Mouse (Mus musculus): Measurements from ENCODE around the gene Igsf8. TPM values are rescaled to one million over a fixed set of nuclear protein-coding genes. Genes with fewer than 3 reads are reported as not detected.

The Igsf8 gene
- polyA plus RNA-seq (2017; shearing (Covaris generic)) = 26.3 TPM

GRCm38 (mm10) chr1:172261477-172262078, at the start of gene Igsf8:
Gene Igsf8, plus strand, starts transcription at chr1:172261641.

GRCm38 (mm10) chr1:172219451-172220406, 41.7 kb upstream of the Igsf8 start, which contains the start of gene Casq1:
Gene Casq1, minus strand, starts transcription at chr1:172219868.

GRCm38 (mm10) chr1:172258314-172258713, 3.1 kb upstream of the Igsf8 start, which contains the start of gene Atp1a4:
Gene Atp1a4, minus strand, starts transcription at chr1:172258414.

GRCm38 (mm10) chr1:172297611-172298537, 36.4 kb downstream of the Igsf8 start, which contains the start of gene Atp1a2:
Gene Atp1a2, minus strand, starts transcription at chr1:172298064.

GRCm38 (mm10) chr1:172329131-172329530, 67.7 kb downstream of the Igsf8 start, which contains the start of gene Kcnj9:
Gene Kcnj9, minus strand, starts transcription at chr1:172329318.

GRCm38 (mm10) chr1:172340729-172341321, 79.4 kb downstream of the Igsf8 start, which contains the start of gene Kcnj10:
Gene Kcnj10, plus strand, starts transcription at chr1:172341210.

Other genes with a start within 250 kb of the Igsf8 start
- gene Vangl2, start 233.2 kb upstream of the Igsf8 start, polyA plus RNA-seq (2017; shearing (Covaris generic)) = 2.2 TPM
- not detected for gene Nhlh1, start 204.1 kb upstream of the Igsf8 start, polyA plus RNA-seq (2017; shearing (Covaris generic))
- 258 TPM for gene Copa, start 179.1 kb upstream of the Igsf8 start, polyA plus RNA-seq (2017; shearing (Covaris generic))
- 165 TPM for gene Ncstn, start 178.8 kb upstream of the Igsf8 start, polyA plus RNA-seq (2017; shearing (Covaris generic))
- gene Pex19, start 134.9 kb upstream of the Igsf8 start, polyA plus RNA-seq (2017; shearing (Covaris generic)) = 66.5 TPM
- gene Dcaf8, start 113.6 kb upstream of the Igsf8 start, polyA plus RNA-seq (2017; shearing (Covaris generic)) = 183 TPM
- gene Pea15a, start 54.8 kb upstream of the Igsf8 start, polyA plus RNA-seq (2017; shearing (Covaris generic)) = 80.0 TPM
- 0.15 TPM for gene Casq1, start 41.8 kb upstream of the Igsf8 start, polyA plus RNA-seq (2017; shearing (Covaris generic))
- gene Atp1a4, start 3.2 kb upstream of the Igsf8 start, polyA plus RNA-seq (2017; shearing (Covaris generic)) = not detected
- 0.22 TPM for gene Atp1a2, start 36.4 kb downstream of the Igsf8 start, polyA plus RNA-seq (2017; shearing (Covaris generic))
- not detected for gene Kcnj9, start 67.7 kb downstream of the Igsf8 start, polyA plus RNA-seq (2017; shearing (Covaris generic))
- not detected for gene Kcnj10, start 79.6 kb downstream of the Igsf8 start, polyA plus RNA-seq (2017; shearing (Covaris generic))
- 9.3 TPM for gene Pigm, start 114.9 kb downstream of the Igsf8 start, polyA plus RNA-seq (2017; shearing (Covaris generic))
- gene Slamf9, start 213.7 kb downstream of the Igsf8 start, polyA plus RNA-seq (2017; shearing (Covaris generic)) = not detected
- gene Igsf9, start 220.1 kb downstream of the Igsf8 start, polyA plus RNA-seq (2017; shearing (Covaris generic)) = 2.3 TPM
- 369 TPM for gene Tagln2, start 238.4 kb downstream of the Igsf8 start, polyA plus RNA-seq (2017; shearing (Covaris generic))

Measured in CD4-positive, CD25-positive, alpha-beta regulatory T cell, adult 9 weeks (primary cell).